ENCODE assay signal across 24 mouse cellular contexts in the genomic region with DNA sequence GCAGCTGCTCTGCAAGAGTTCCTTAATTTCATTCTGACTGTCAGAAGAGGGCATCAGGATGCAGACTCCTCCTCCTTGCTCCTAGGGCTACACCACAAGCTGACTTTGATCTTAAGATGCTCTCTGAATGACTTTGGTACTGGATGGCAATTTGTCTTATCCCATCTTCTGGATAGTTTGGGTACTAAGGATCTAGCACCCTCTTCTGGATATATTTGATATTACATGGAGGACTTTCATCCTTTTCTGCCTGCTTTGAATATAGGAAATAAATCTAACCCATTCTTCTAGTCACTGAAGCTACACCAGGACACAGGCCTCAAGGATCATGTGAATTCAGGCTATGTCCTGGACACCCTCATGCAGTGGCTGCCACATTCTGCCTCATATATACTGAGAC. TPM values are rescaled to one million over a fixed set of nuclear protein-coding genes. Genes with fewer than 3 reads are reported as not detected.
A peak's percentile ranks its signal among the peaks of the same experiment; 100 is the strongest.
DNase-seq lines count a peak whose midpoint lies in the region; ATAC-seq and TF ChIP-seq lines count a peak whose summit lies in the region.
"Not testable (repeated sequence)": the region's sequence is repeated elsewhere in the genome, so short reads cannot be mapped to it uniquely, and the experiment has no call there.
"Had no signal": no experiment of that assay in that cellular context is flagged by ENCODE, and none has a peak within 500 bp of the region (broad histone marks: within the 10 kb centered on the region; RNA-seq: fewer than 3 reads in every experiment).

No protein-coding gene starts in this region.

- ATAC-seq in heart, postnatal 0 days (ENCODE audit: insufficient read depth, low read depth): not testable (repeated sequence)

- not testable (repeated sequence) for TF ChIP-seq EP300 in heart, postnatal 0 days (IDR thresholded peaks at IDR 0.05; ENCODE audit: low read depth)

- H3K9me3 ChIP-seq in heart, postnatal 0 days (replicated peaks; ENCODE audit: control insufficient read depth, low read length): not testable (repeated sequence)

- TF ChIP-seq POLR2A in liver, adult 2 months (IDR thresholded peaks at IDR 0.05; ENCODE audit: extremely low read depth, insufficient read depth, low read length): not testable (repeated sequence)

- peak; percentile 11 for DNase-seq in ES-CJ7 (ENCODE audit: low read depth, low spot score)
- DNase-seq in brain, adult 2 months (ENCODE audit: low read depth, low spot score): peak; percentile 0
- DNase-seq in embryo, embryonic 9.5 days (ENCODE audit: extremely low spot score): peak; percentile 9
- DNase-seq in heart, postnatal 0 days (ENCODE audit: low spot score): not testable (repeated sequence)
- DNase-seq in kidney, adult 9 months: peak; percentile 3
- peak; percentile 0 for DNase-seq in liver, adult 2 months (ENCODE audit: extremely low read depth, low read depth, low spot score)
- DNase-seq in neural tube, embryonic 10.5 days (ENCODE audit: extremely low spot score, low spot score): peak; percentile 9

- not testable (repeated sequence) for H3K27ac ChIP-seq in heart, postnatal 0 days (ENCODE audit: low read depth); liver, adult 2 months (replicated peaks; ENCODE audit: insufficient read depth, low read depth, low read length)

- not testable (repeated sequence) for H3K27me3 ChIP-seq in heart, postnatal 0 days (ENCODE audit: control insufficient read depth, insufficient read depth, low read length); liver, adult 2 months (ENCODE audit: control insufficient read depth, insufficient read depth, low read length)

- H3K4me2 ChIP-seq in heart, postnatal 0 days (ENCODE audit: low read depth, low read length): not testable (repeated sequence)

- TF ChIP-seq CTCF in heart, postnatal 0 days (IDR thresholded peaks at IDR 0.05; ENCODE audit: low read depth): peak; percentile 21; the same call in 1 of the 2 replicates
- TF ChIP-seq CTCF in liver, adult 2 months (IDR thresholded peaks at IDR 0.05; ENCODE audit: low read depth, low read length): not testable (repeated sequence)

- not testable (repeated sequence) for H3K4me1 ChIP-seq in heart, postnatal 0 days (ENCODE audit: control insufficient read depth, insufficient read depth); liver, adult 2 months (ENCODE audit: control insufficient read depth, insufficient read depth, low read length)

- H3K79me2 ChIP-seq in liver, adult 2 months (ENCODE audit: control insufficient read depth, insufficient read depth, low read length): not testable (repeated sequence)

- not testable (repeated sequence) for H3K36me3 ChIP-seq in heart, postnatal 0 days (replicated peaks; ENCODE audit: control insufficient read depth, insufficient read depth, low read length); liver, adult 2 months (ENCODE audit: control insufficient read depth, insufficient read depth, low read length)

- H3K4me3 ChIP-seq in heart, postnatal 0 days (ENCODE audit: low read depth, low read length); liver, adult 2 months (ENCODE audit: insufficient read depth, low read depth, low read length): not testable (repeated sequence)

- H3K9ac ChIP-seq in heart, postnatal 0 days (replicated peaks; ENCODE audit: low read depth, low read length); liver, adult 2 months (ENCODE audit: low read depth, low read length): not testable (repeated sequence)

RNA-seq across cellular contexts. Expression of a gene that starts 2.9 kb away (rescaled TPM):
- not detected in 2 replicates for total RNA-seq in heart, postnatal 0 days (2014; rRNA removed; ENCODE audit: low replicate concordance)
- polyA plus RNA-seq in heart, postnatal 0 days (2015; fragmentation: Nextera tagmentation; extraction: Ambion mirVana): not detected in 2 replicates
- total RNA-seq in liver, adult 2 months (2014; rRNA removed): not detected in 2 replicates
- not detected in 2 replicates for polyA plus RNA-seq in liver, adult 2 months (2012; rRNA removed)
- total RNA-seq: adrenal gland, adult 18-20 months; adrenal gland, postnatal 36 days; gastrocnemius, postnatal 25 days; heart, adult 18-20 months; heart, postnatal 25 days; left cerebral cortex, adult 18-20 months; left cerebral cortex, postnatal 36 days had no signal
- polyA plus RNA-seq: CD4-positive, CD25-positive, alpha-beta regulatory T cell, adult 4 months; forebrain, embryonic 10.5 days; heart, embryonic 13.5 days; hindbrain, embryonic 13.5 days; intestine, embryonic 15.5 days; kidney, embryonic 14.5 days; limb, embryonic 15.5 days; liver, embryonic 15.5 days; midbrain, embryonic 10.5 days; thymus, postnatal 0 days had no signal

RNA-seq across cellular contexts. Expression of a gene that starts 23.9 kb away (rescaled TPM):
- total RNA-seq in heart, postnatal 0 days (2014; rRNA removed; ENCODE audit: low replicate concordance): not detected in 2 replicates
- not detected in 2 replicates for polyA plus RNA-seq in heart, postnatal 0 days (2015; fragmentation: Nextera tagmentation; extraction: Ambion mirVana)
- not detected in 2 replicates for total RNA-seq in liver, adult 2 months (2014; rRNA removed)
- not detected in 2 replicates for polyA plus RNA-seq in liver, adult 2 months (2012; rRNA removed)
- total RNA-seq: adrenal gland, adult 18-20 months; adrenal gland, postnatal 36 days; gastrocnemius, postnatal 25 days; heart, adult 18-20 months; heart, postnatal 25 days; left cerebral cortex, adult 18-20 months; left cerebral cortex, postnatal 36 days had no signal
- polyA plus RNA-seq: CD4-positive, CD25-positive, alpha-beta regulatory T cell, adult 4 months; forebrain, embryonic 10.5 days; heart, embryonic 13.5 days; hindbrain, embryonic 13.5 days; intestine, embryonic 15.5 days; kidney, embryonic 14.5 days; limb, embryonic 15.5 days; liver, embryonic 15.5 days; midbrain, embryonic 10.5 days had no signal

RNA-seq across cellular contexts. Expression of a gene that starts 48.2 kb away (rescaled TPM):
- not detected in 2 replicates for total RNA-seq in heart, postnatal 0 days (2014; rRNA removed; ENCODE audit: low replicate concordance)
- polyA plus RNA-seq in heart, postnatal 0 days (2015; fragmentation: Nextera tagmentation; extraction: Ambion mirVana): not detected in 2 replicates
- not detected in 2 replicates for total RNA-seq in liver, adult 2 months (2014; rRNA removed)
- polyA plus RNA-seq in liver, adult 2 months (2012; rRNA removed): not detected in 2 replicates
- total RNA-seq: adrenal gland, adult 18-20 months; adrenal gland, postnatal 36 days; gastrocnemius, postnatal 25 days; heart, adult 18-20 months; heart, postnatal 25 days; left cerebral cortex, adult 18-20 months; left cerebral cortex, postnatal 36 days had no signal
- polyA plus RNA-seq: CD4-positive, CD25-positive, alpha-beta regulatory T cell, adult 4 months; forebrain, embryonic 10.5 days; heart, embryonic 13.5 days; hindbrain, embryonic 13.5 days; intestine, embryonic 15.5 days; kidney, embryonic 14.5 days; limb, embryonic 15.5 days; liver, embryonic 15.5 days; midbrain, embryonic 10.5 days; thymus, postnatal 0 days had no signal
